Mouse (Mus musculus) heart, postnatal 25 days (tissue): ENCODE data around the gene Micu1. TPM values are rescaled to one million over a fixed set of nuclear protein-coding genes. Genes with fewer than 3 reads are reported as not detected.
"Not testable (repeated sequence)": the region's sequence is repeated elsewhere in the genome, so short reads cannot be mapped to it uniquely, and the experiment has no call there.

Source experiments
- DNase-seq: peaks from one replicate; pipeline ENCODE4 v3.0.0; 2022; ENCODE audit warnings: low spot score
- intact Hi-C: fragments of 180-260 bp; cut with DNase I; formaldehyde crosslinking; loops from one replicate; pipeline ENCODE4 v1.15.1; 2025
- total RNA-seq, 2 experiments: library from RNA; stranded (reverse); gene quantifications; 2 replicates each; pipeline ENCODE4 v1.2.3; 2021

Micu1 gene
- total RNA-seq, 2 experiments from 2014 or later: 18.8 to 24.9 TPM

DNA sequence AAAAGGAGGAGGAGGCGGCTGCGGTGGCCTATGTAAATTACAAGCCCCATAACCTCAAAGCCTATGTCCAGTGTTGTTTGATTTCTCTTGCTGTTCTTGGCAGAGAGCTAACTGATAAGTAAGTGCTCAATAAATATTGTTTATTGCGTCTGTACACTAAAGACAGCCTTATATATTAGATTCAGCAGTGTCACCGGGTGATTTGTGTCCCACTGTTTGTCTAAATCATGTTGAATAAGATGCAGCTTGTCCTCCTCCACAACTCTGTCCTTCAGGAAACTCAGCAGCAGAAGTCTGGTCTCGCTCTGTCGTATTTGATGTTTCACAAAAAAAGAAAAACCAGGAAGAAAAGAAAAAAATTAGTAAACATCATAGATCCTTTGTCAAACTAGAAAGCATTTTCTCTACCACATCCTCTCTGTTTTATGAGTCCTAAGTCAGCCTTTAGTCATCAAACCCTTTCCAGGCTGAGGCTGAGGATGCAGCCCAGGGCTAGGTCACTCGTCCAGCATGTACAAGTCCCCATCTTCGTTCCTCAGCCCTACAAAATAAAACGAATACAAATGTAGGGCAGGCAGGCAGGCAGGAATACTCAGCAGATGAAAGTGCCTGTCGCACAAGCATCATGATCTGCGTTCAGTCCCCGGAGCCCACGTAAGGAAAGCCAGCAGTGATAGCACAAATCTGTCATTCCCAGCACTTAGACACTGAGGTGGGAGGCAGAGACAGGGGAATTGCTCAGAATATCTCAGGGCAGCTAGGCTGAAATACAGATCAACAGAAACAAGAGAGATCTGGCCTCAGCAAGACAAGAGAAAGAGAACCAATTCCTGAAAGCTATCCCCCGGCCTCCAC is 133.3 kb downstream of the Micu1 start:
- no peak for DNase-seq
- intact Hi-C loops: no loop called here

DNA sequence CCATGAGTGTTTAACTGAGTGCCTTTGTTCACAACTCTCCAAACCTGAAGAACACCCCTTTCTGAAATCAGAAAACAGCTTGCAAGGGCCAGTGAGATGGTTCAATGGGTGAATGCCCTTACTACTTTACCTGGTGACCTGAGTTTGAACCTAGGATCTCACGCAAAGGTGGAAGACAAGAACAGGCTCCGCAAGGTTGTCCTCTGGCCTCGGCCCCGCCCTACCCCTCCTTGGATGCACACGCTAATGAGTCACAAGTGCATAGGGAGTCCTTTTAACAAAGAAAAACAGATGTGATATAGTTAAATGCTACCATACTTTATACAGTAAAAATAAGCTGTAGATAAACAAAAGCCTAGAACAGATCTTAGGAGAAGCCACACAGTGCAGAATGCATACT is 135.2 kb downstream of the Micu1 start:
- intact Hi-C loops: no loop called here
- no peak for DNase-seq

DNA sequence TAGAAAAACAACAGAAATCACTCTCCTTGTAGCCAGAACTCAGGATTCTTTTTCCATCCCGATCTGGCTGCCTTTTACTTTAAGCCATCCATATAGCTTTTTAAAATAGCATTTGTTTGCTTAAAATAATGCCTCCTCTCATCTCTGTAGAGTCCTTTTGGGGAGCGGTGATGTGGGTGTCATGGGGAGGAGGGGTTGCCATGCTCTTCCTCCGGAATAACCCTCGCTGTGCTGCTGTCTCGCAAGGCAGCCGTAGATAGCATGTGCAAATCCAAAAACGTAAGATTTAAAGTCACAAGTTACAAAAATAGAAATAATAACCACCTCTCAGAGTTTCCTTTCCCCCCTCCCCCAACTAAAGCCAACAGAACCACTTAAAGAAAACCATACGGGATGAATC is 139.2 kb downstream of the Micu1 start:
- intact Hi-C loops: no loop called here
- no peak for DNase-seq

DNA sequence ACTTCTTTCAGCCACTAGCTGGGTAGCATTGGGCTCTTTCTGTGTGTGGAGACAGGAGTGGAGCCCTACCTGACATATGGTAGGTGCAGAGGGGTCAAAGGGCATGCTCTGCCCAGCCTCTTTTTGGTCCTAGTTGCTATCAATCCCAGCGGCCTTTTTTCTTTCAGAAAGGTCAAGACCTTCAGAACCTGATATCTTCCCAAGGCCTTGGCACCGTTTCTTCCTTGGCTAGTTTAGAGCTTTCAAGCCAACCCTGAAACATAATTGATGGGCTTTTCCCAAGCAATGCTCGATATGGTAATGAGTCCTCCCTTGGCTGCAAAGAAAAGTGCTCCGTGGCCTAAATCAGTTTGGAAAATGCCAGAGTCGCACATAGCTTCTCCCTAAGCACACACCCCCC is 140.8 kb downstream of the Micu1 start:
- intact Hi-C loops: no loop called here

DNA sequence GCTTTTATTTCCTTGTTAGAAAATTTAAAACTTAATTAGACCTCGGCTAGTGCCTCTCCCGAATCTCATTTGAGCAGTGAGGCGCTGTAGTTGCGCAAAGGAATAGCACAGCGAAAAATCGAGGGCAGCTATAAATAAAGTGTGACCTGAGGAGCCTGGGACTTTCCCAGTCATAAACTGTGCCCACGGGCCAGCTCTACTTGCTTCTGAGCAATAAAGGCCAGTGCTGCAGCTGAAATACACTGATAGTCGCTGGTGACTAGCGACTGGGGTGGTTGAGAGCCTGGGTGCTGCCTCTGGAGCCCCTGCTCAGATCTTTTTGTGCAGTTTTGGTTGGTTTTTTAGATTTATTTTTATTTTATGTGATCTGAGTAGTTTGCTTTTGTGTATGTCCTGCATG is 142.4 kb downstream of the Micu1 start:
- intact Hi-C loops: no loop called here
- DNase-seq: no peak

More for the DNA sequence above, 140.8 kb downstream of the Micu1 start:
- DNase-seq: no peak

DNA sequence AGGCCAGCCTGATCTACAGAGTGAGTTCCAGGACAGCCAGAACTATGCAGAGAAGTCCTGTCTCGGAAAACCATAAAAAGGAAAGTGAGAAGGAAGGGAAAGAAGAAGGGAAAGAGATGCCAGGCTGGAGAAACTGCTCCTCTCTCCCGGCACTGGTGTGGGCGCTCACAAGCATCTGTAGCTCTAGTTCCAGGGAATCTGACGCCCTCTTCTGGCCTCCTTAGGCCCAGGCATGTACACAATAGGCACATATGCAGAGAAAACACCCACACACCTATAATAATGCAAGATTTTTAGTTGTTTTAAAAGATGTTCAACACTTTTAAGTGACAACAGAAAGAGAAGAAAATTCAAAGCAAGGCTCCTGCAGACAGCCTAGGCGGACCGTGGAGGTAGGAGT is 144.1 kb downstream of the Micu1 start:
- intact Hi-C loops: no loop called here

DNA sequence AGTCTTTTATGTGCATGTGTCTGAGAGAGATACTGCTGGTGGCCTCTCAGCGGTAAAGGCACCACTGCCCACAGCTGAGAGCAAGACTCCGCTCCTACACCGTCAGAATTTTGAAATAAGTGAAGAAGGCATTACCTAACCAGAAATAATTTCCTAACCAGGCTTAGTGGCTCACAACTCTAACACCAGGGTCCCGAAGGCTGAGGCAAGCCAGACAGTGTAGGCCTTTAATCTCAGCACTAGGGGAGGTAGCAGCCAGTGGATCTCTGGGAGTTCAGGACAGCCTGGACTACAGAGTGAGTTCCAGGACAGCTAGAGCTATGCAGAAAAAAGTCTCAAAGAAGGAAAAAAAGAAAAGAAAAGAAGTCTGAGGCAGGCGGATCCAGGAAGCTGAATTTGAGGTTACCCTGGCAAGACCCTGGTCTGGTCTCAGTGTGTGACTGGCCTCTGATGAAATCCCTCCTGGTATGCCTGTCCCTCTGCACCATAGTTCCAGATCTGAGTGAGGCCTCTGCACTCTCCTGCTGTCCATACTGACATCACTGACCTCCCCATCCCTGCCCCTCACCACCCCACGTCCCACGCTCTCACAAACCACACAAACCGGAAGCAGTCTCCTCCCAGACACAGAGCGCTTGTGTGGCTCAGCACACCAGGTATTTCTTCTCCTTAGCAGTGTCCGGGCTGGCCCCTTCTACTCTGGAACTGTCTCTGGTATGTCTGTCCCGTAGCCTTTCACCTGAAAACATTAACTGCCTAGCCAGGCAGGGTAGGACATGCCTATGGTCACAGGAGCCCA is 146.0 kb downstream of the Micu1 start:
- intact Hi-C loops: no loop called here
- no peak for DNase-seq

More for the DNA sequence above, 144.1 kb downstream of the Micu1 start:
- no peak for DNase-seq

DNA sequence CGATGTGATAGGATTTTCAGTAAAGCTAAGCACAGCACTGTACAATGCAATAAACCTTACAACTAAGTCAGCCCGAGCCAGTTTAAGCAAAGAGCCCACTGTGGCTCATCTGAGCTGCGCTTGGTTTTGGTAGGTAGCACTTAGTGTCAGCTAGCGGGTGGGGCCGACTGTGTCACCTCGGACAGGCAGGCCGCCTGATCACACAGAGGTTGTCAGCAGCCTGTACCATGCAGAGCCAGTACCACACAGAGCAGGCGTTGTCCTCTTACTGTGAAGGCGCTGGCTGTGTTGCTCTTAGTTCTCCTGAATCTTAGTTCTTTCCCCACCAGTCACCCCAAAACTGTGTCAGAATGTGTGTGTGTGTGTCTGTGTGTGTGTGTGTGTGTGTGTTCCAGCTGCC is 146.7 kb downstream of the Micu1 start:
- intact Hi-C loops: no loop called here

DNA sequence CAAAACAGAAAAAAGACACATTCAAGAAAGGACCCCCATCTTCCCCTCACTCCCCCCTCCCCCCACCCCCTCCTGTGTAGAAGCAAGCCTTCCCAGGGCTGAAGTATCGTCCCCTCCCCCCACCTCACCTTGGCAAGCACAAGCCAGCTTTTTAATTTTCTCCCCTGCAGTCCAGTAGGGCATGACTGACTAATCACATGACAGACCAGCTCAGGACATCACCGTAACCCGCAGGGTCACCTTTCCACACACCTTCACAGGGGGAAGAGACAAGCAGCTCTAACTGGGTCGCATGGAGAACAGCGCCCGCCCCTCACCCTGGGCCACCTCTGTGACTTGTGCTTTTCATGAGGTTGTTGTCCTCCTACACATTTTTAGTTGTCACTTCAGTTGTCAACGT is 147.1 kb downstream of the Micu1 start:
- DNase-seq: no peak
- intact Hi-C loops: no loop called here

More for the DNA sequence above, 146.7 kb downstream of the Micu1 start:
- DNase-seq: no peak

DNA sequence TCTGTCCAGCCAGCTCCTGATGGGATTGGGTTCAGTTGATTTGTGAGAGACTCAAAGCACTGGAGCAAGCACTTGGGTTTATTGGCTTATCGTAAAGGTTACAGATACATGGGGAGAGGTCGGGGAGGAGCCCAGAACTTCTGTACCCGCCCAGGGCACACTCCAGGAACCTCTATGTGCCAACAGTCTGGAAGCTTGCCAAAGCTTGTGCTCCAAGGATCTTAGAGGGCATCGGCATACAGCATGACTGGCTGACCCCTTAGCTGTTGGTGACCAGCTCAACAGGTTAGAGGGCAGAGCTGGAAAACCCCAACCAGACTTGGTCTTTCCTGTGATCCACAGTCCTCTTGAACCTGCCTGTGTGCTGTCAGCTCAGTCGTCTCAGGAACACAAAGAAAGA is 154.9 kb downstream of the Micu1 start:
- intact Hi-C loops: no loop called here
- no peak for DNase-seq

DNA sequence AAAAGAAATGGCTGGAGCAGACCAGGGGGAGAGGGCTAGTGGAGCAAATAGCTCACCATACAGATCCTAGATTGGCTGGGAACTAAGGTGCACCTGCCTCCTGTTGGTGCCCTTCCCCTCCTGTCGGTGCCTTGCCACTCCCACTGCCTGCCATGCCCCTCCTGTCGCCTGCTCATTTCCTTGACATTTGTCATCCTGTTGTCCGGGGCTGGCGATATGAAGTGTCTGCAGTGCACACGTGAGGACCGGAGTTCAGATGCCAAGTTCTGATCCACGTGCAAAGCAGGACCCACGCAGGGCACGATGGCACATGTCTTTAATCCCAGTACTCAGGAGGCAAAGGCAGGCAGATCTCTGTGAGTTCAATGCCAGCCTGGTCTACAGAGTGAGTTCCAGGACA is 158.4 kb downstream of the Micu1 start:
- DNase-seq: no peak
- intact Hi-C loops: loop anchor here (5.0 kb wide), 3 partner anchors 368 to 493 kb away; no protein-coding TSS in a partner anchor

DNA sequence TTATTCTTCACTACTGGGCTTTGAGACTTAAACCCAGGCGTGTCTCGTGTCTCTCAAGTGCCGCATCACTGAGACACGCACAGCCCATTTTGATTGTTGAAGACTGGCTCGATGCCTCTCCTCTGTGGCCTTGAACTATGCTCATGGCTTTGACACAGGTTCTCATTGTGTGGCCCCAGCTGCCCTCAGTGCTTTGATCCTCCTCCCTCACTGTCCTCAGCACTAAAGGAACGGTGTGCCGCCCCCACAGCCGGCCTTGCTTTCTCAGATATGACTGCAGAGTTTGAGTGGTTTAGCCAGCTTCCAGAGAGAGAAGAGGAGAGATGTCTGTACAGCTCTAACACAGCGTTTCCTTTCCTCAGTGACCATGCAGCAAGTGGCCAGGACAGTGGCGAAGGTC is 158.9 kb downstream of the Micu1 start:
- DNase-seq: no peak
- intact Hi-C loops: loop anchor here (5.0 kb wide), 3 partner anchors 369 to 494 kb away; no protein-coding TSS in a partner anchor

DNA sequence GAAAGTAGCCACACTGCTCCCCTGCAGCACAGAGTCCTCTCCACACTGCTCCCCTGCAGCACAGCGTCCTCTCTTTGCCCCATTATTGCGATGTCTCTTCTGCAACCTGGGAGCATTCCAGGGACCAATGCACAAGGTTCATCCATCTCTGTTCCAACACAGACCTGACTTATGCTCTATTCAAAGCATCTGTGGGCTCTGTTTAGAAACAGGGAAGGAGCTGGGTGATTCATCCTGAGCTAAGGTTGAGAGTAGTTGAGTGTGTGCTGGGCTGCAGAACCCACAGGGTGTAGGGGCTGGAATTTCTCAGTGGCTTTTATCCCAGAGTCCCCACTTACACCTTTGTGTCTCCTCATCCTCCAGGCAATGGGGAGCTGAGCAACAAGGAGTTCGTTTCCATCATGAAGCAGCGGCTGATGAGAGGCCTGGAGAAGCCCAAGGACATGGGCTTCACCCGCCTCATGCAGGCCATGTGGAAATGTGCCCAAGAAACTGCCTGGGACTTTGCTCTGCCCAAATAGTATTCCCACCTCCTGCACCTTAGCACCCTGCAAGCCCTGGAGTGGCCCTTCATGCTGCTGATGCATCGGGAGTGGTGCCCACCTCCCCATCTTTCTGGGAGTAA is 160.7 kb downstream of the Micu1 start:
- intact Hi-C loops: loop anchor here (5.0 kb wide), 3 partner anchors 371 to 496 kb away; no protein-coding TSS in a partner anchor
- DNase-seq: no peak

DNA sequence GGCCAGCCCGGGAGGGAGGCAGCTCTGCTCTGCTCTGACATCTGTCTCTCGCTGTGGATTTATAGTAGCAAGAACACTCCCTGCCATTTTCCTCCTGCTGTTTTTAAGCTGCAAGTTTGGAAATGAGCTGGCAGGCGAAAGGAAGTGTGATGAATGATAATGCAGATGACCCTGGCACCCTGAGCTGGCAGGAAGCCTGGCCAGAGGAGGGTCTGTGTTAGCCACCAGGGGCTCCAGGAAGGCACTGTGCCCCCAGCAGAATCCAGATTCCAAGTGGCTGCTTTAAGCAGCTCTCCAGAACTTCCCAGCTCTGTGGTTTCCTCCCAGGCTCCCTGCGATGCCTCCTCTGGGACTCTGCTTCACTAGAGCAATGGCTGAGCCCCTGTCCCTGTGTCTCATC is 161.3 kb downstream of the Micu1 start:
- DNase-seq: no peak
- intact Hi-C loops: loop anchor here (5.0 kb wide), 3 partner anchors 371 to 496 kb away; no protein-coding TSS in a partner anchor

DNA sequence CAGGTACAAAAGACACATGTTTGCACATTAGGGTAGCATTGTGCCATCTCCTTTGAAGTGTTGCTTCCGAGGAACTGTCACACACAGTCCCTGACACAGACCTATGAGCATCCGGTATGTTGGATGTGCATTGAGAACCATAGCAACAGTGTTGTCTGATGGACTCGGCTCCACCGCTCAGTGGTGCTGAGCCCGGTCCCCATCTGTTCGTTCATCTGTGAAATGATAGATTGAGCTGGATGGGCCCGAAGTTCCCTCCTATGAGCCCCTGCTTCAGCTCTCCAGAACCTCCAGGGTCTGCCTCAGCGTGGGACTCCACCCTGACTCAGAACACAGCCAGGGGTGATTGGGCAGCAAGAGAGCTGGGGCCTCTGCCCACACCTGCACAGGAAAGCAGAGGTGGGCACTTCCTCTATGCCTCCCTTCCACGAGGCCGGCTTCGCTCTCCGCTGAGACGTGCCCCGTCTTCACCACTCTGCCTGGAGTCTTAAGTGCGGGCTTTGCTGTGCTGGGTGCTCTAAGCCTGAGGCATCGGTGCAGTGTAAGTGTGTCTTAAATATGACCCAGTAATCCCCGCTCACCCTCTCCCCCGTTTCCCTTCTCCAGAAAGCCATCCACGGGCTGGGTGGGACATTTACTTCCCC is 162.1 kb downstream of the Micu1 start:
- intact Hi-C loops: loop anchor here (5.0 kb wide), 3 partner anchors 372 to 497 kb away; no protein-coding TSS in a partner anchor
- DNase-seq: no peak

DNA sequence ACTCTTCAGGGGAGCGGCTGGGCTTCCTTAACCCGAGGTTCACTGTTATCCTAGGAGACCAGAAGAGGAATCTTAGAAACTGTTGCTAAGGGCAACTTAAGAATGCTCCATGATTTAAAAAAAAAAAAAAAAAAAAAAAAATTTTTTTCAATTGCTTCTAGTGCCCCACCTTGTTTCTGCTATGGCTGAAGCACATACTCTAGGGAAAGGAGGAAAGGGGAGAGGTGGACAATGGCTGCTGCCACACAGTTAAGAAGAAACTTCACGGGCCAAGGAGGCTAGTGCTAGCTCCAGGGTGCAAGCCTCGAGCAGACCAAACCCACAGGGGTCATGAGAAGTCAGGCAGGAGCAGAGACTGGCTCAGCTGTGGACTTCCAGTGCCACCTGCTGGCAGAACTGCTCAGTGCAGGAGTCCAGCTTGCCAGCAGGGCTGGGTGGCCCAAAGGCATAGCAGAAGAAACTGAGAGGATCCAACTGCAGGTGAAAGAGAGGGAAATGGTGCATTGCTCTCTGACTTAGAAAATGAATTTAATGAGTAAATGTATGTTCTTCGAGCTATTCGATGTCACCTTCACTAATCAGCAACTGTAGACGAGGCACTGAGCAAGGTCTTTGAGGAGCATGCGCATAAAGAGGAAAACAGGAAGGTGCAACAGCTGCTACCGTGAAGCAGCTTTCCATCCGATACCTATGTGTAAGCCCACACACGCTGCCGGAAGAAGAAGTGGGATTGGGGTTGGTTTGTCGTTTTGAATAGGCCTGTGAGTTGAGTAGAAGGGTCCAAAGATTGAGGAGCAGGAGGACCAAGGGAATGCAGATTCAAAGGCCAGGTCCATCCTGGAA is 162.8 kb downstream of the Micu1 start:
- peak; percentile 54 for DNase-seq
- intact Hi-C loops: loop anchor here (1.0 to 5.0 kb wide), 5 partner anchors 373 to 698 kb away; no protein-coding TSS in a partner anchor

DNA sequence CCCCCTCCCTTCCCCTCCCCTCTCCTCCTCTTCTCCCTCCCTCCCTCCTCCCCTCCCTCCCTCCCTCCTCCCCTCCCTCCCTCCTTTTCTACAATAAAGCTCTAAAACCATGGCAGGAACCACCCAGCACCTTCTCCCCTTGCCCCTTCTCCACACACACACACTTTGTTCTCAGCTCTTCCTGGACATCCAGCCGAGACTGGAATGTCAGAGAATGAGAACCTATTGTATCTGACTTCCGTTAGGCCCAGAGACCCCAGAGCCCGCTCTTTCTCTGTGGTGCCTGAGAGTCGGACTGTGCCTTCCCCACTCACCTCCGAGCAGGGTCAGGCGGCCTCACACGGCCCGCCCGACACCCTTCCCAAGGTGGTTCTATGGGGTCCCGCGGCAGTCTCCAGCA is 166.0 kb downstream of the Micu1 start:
- no peak for DNase-seq
- intact Hi-C loops: loop anchor here (5.0 kb wide), 1 partner anchor 701 kb away; no protein-coding TSS in a partner anchor

DNA sequence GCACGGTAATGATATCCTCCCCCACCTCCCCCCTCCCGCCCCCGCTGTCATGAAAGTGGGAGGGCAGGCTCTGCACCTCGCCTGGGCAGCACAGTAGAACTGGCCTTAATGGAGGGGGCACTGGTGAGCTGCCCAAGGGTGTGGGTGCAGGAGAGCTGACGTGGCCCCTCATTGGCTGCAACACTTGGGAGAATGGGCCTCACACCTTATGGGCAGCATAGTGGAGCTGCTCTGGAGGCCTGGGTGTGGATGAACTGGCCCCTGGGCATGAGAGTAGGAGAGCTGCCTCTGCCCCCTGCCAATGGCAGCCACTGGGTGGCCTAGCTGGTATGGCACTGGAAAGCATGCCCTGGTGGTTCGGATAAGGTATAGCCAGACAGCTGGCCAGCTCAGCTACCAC is 167.8 kb downstream of the Micu1 start:
- intact Hi-C loops: no loop called here
- DNase-seq: no peak

DNA sequence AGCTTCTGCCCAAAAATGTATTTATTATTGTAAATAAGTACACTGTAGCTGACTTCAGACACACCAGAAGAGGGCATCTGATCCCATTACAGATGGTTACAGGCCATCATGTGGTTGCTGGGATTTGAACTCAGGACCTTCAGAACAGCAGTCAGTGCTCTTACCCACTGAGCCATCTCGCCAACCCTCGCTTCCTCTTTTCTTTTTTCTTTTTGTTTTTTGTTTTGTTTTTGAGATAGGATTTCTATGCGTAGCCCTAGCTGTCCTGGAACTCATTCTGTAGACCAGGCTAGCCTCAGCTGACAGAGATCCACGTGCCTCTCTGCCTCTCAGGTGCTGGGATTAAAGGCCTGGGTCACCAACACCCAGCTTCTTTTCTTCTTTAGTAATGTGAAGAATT is 170.4 kb downstream of the Micu1 start:
- DNase-seq, intact Hi-C loops: not testable (repeated sequence)
